Mouse (Mus musculus): ENCODE measurements at regions not wholly inside any gene's neighbourhood (a gene's known extent, or its start where the extent isn't known, plus 50 kb on each side); places are given as distances from the start of the nearest gene placed in this dataset.

DNA sequence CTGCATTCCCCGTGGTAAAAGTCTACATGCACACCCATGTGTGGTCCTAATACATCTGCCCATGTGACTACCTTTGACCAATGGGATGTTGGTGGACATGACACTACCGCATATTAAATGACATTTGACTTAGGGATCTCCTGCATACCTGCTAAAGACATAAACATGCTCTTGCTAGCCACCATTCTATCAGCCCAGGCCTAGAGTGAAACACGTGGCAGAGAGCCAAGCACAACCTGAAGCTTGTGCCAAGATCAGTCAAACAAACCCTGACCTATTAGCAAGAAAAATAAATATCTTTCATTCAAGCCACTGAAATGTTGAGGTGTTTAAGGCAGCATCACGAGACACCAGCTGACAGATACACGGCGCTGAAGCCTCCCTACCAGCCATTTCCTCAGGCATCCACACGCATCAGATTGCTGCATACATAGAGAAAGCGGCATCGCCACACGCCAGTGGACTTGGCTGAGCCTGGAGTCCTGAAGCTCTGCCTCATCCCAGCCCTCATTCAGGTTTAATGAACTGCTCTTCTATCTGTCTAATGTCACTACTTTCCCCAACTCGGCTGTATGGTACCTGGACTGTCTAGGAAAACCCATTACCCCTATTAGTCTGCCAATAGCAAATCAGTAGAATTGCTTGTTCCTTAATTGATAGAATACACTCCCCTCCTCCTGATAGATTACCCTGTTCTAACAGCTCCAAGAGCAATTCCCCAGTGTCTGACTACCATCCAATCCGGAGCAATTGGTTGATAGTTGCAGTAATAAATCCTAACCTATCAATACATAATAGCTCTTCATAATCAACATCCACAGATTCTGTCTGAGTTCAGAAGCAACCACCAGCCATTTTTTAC, 242.8 kb upstream of the Rsrc1 start:
- no peak for DNase-seq (ENCODE audit: low read depth, low spot score)

DNA sequence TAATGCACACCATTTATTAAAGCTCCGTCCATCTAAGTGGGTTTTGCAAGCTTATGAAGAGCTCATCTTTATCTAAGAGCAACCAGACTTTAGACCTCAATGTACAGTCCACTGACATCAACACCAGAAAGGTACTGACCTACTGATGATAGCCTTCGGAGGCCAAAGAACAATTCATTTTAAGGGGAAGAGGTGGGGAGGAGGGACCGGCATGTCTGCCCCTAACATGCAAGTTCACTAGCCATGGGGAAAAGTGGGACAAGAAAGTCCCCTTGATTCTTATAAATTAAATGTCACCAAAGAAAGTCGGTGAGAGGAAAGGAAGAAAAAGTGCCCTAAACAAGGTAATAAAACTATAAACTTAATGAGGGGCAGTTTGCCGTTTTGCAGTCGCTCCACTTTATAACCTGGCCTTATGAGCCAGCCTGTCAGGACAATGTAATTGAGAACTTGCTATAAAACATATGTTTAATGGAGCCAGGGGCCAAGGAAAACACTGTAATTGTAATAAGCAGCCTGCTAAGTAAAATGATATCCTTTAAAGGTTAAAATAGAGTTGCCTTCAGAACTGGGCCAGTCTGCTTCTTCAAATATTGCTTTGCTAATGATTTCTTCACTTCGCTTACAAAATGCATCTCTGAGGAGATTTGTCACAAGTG, 241.7 kb upstream of the Rsrc1 start:
- no peak for DNase-seq (ENCODE audit: low read depth, low spot score)

DNA sequence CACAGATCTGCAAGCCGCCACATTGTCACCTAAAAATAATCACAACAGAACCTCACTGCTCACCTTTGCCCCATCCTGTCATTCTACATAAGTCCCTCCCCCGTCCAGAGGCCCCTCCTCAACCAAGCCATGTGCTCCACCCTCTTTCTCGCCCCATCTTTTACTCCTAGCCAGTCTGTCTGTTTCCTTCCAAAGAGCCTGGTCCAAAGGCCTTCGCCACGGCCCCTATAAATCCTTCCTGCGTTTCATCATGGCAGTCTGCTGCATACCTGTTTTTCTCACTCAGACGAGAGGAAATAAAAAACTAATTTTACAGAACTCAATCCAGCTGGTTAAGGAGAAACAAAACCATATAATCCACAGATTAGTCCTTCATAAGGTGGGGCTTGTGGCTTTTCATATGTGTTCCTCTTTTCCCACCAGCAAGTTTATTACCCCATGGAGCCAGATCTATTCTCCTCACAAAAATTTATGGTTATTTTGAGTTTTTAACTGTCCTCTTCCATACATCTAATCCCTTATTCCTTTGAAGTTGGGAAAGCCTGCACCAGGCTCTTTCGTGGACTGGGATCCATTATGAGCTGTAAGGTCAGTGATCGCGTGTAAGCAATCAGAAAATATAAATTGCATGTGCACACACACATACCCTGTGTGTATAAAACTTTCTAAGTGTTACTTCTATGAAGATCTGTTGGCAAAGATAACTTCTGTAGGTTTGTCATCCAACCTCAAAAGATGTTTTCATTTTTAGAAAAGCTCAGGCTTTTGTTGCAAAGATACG, 236.9 kb upstream of the Rsrc1 start:
- DNase-seq (ENCODE audit: low read depth, low spot score), result no peak

DNA sequence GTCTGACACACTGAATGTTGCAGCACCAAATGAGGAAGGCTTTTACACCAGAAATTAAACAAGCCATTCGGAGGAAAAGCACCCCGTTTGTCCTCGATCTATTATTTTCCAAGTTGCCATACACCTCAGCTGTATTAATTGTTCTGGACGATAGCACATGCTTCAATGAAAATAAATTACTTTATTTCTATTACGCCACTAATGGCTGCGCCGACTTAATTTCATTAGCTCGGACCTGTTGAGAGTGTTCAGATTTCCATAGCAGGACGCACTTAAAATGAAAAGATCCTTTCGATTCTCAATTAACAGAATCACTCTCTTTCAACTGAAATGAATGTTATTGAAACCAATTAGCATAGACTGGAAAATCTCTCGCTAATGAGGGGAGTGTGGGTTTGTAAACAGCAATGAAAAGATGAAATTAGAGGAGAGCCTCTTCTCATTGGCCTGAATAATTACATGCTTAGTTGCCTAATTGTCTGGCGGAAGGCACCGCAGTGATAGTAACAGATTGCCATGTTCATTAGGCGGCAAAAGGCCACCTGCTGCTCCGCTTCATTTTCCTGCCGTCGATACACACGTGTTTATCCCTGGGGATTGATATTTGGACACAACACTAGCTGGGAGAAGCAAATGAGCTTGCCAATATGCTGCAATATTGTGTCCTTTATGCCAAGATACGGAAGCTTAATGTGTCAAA, 234.7 kb upstream of the Rsrc1 start:
- peak; percentile 37 for DNase-seq (ENCODE audit: low read depth, low spot score)

DNA sequence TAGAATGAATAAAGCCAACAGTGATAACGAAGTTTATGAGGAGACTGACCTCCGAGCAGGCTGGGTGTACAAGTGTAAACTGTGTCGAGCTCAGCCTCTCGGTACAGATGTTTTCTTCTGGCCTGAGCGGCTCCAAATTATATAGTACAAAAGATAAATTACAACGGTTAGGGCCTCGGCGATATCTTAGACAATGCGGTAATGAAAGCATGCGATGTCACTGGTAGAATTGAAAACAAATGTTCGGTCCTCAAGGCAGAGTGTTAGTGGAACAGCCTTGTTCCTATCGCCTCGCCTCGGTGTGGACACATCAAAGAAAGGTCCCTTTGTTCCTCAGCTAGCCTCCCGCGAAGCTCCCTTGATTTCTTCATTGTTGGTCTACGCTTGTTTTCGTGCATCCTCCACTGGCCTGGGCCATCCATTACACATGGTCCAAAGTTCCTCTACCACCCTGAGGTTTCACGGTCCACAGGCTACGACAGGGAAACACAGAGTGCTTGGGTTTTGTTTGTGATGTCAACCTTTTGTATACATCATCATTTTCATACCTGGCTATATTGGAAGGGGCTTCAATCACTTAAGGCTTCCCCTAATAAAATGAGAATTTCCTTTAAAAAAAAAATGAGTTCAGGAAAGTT, 234.0 kb upstream of the Rsrc1 start:
- no peak for DNase-seq (ENCODE audit: low read depth, low spot score)

DNA sequence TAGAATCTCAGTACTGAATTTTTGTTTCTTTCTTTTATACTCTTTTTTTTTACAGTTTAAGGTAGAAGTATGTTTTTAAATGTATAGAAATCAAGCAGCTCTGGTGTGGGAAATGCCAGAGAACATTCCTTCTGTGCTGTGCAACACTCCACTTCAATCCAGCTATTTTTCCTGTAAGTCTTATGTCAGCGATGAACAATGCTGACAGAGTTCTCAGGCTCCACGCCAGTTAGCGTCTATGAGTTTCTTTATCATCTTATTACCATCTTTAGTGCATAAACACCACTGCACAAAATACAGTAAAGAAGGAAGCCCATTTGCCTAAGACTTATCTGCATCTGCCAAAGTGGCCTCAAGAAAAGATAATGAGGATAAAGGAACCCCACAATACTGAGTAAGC, 223.0 kb upstream of the Rsrc1 start:
- no peak for DNase-seq (ENCODE audit: low read depth, low spot score)

DNA sequence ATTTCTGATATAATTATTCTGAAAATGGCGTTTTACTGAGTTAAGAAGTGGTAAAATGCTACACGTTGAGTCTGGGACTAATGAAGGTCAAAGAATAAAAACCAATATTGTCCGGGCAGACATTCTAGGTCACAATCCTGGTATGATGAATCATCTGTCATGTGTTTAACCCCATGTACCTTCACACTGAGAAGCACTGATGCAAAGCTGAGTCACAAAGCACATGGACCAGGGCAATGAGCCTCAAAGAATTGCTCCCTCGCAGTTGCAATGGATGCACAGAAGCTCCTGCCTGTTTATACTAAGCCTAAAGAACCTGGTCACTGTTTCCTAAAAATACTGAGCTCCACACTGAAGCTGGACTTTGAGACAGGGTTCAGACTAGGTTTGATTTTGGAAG, 221.3 kb upstream of the Rsrc1 start:
- no peak for DNase-seq (ENCODE audit: low read depth, low spot score)

DNA sequence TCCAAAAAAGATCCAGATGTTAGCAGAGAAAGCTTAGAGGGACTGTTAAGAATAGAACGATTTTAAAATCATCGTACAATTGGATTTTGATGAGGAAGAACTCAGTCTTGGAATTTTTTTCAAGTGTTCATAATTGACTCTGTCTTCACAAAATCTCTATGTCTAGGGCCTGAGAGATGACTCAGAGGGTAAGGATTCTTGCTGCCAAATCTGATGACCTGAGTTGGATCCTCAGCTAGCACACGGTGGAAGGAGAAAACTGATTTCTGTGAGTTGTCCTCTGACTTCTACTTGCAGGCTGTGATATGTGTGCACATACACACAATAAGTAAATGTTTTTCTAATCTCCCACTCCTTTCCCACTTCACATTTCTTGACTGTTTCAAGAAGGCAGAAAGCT, 218.7 kb upstream of the Rsrc1 start:
- DNase-seq (ENCODE audit: low read depth, low spot score), result no peak

DNA sequence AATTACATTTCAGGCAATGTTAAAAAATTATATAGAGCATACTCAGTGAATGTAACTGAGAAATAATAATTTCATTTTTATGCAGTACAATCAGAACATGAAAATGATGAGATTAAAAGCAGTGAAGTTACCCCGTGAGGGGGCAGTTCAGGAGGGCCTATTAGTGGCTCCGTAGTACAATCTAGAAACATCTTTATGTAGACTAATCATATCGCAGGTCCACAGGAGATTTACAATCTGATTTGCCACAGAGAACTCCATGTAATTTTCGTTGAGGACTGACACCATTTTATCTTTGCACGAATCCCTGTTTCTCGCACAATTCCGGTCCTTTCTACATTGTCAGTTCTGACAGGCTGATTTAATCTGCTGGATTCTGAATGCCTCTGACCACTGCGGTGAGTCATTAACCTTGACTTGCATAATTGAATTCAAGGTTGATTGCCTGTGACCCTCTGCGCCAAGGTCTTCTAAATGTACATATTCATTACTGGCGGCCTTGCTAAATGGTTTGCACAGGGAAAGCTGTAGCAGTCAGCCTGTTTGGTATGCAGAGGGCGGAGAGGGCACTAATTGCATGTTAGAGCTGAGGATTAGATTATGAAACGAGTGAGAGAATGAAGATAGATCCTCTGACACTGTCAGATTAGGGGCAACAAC, 183.7 kb upstream of the Rsrc1 start:
- DNase-seq (ENCODE audit: low read depth, low spot score), result peak; percentile 44

DNA sequence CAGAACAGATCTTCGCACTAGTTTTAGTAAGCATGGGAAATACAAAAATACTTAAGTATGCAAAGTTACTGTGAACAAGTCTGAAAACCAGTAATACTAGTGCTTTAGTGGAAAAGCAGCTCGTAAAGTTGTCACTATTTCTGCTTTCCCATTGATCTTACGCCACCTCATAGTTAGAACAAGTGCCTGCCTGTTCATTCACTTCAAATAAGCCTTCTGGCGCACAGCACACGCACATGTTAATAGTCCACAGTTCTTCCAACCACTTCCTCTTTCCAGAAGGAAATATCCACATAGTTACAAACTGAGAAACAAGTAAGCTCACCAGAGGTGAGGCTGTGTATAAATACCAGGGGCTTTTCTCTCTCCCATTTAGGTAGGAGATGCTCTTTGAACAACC, 182.9 kb upstream of the Rsrc1 start:
- no peak for DNase-seq (ENCODE audit: low read depth, low spot score)

DNA sequence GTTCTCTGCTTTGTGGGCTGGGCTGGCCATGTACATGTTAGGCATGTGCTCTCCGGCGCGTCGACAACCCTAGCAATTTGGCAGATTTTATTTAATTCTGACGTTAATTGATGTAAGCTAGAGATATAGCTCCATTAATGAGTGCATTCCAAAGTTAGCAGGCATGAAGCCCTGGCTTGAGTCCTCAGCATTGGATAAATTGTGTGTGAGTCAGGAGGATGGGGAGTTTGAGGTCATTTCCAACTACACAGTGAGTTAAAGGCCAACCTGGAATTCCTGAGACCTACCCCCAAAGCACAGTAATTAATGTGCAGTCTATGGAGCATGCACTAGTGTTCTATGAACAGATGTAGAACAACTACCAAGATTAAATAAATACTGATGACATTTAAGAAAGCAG, 178.7 kb upstream of the Rsrc1 start:
- no peak for DNase-seq (ENCODE audit: low read depth, low spot score)

DNA sequence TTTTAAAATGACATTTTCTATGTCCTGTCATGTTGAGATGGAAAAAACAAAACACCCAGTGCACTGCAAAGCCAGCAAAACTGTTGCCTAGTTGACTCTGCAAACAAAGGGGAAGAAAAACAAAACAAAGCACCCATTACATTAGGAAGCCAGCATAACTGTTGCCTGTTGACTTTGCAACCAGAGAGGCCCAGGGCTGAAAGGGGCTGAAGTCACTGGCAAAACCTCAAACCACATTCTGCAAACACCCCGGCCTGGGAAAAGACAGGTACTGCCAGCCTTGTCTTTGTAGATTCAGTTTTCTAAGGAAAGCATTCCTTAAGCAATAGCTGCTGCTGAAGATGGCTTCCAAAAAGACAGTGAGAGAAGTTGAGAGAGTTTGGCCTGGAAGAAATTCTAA, 175.0 kb upstream of the Rsrc1 start:
- no peak for DNase-seq (ENCODE audit: low read depth, low spot score)

DNA sequence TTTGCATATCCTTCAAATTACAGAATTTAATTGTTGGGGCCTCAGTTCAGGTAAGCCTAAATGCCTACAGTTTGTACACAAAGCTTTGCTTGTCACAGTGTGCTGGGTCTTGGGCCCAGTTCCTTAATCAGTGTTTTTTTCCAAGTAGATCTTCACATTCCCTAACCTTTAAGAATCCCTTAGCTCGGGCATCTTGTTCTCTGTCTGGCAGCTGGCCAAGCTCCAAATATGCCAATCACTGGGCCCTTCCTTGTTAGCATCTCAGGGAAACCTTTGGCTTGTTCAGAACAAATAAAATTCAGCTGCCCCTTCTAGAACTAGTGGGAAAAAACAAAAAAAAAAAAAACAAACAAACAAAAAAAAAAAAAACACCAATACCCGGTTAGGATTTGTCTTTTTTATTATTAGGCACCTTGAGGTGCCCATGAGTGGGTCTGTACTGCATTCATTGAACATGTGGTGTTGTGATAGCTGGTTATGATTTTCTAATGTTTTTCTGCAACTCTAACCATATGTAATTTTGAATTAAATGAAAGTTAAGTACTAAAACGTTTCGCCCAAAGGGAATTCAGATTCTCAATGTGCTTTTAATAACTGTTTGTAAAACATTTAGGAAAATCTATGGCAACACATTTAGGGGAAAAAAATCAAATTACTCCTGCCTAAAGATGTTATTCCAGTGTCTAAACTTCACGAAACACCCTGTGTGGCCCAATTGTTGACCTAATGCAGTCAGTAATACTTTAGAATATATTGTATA, 168.3 kb upstream of the Rsrc1 start:
- DNase-seq (ENCODE audit: low read depth, low spot score), result no peak

DNA sequence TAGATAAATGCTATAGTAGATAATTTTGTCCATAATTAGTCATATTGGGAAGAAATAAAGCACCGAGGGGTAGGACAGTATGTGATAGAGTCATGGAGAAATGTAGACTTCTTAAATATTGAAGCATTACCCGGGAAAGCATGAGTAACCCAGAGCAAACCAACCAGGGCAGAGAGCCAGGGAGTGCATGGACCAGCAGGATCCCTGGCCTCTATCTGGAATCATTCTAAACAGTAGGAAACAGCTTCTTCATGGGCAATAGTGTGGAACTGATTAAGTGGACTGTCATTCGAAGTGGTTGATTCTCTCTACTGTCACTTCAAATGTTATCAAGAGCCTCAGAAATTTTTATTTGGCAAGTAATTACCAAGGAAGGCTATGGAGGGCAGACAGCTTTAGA, 155.4 kb upstream of the Rsrc1 start:
- no peak for DNase-seq (ENCODE audit: low read depth, low spot score)
